Mouse (Mus musculus): Measurements from ENCODE around the gene Ppp2r3a. TPM values are rescaled to one million over a fixed set of nuclear protein-coding genes. Genes with fewer than 3 reads are reported as not detected.
A peak's percentile ranks its signal among the peaks of the same experiment; 100 is the strongest.

Gene Ppp2r3a
- total and polyA plus RNA-seq, 2 experiments = 2.3 to 14.3 TPM

- 94% methylated on average over 14 of the region's 14 CpGs for WGBS
- H3K27me3 ChIP-seq (ENCODE audit: control insufficient read depth, insufficient read depth, low read length) = no peaks in the 10 kb centered on the region
- H3K9ac ChIP-seq (ENCODE audit: low read depth, low read length) = no peak overlapping the region
- H3K4me1 ChIP-seq (ENCODE audit: control insufficient read depth, insufficient read depth, low read length) = no peaks in the 10 kb centered on the region; the same call in 1 of the 2 replicates
- H3K79me2 ChIP-seq (ENCODE audit: control insufficient read depth, insufficient read depth, low read length) = no peaks in the 10 kb centered on the region
- no peak for TF ChIP-seq POLR2A (IDR thresholded peaks at IDR 0.05; ENCODE audit: extremely low read depth, insufficient read depth, low read length)
- H3K36me3 ChIP-seq (ENCODE audit: control insufficient read depth, insufficient read depth, low read length) = no peaks in the 10 kb centered on the region
- no peak overlapping the region for H3K4me3 ChIP-seq (ENCODE audit: insufficient read depth, low read depth, low read length)
- no peak for DNase-seq (ENCODE audit: extremely low read depth, low read depth, low spot score)
- H3K27ac ChIP-seq (replicated peaks; ENCODE audit: insufficient read depth, low read depth, low read length) = no peak overlapping the region
Observed at GRCm38 (mm10) chr9:101288901-101289647, 37.5 kb upstream of the Ppp2r3a start.

- Histone ChIP-seq H3K79me2 (ENCODE audit: control insufficient read depth, insufficient read depth, low read length) (no peaks in the 10 kb centered on the region), H3K4me1 (ENCODE audit: control insufficient read depth, insufficient read depth, low read length) (peaks cover 6% of the 10 kb centered on the region; the same call in 1 of the 2 replicates), H3K36me3 (ENCODE audit: control insufficient read depth, insufficient read depth, low read length) (no peaks in the 10 kb centered on the region), H3K27me3 (ENCODE audit: control insufficient read depth, insufficient read depth, low read length) (no peaks in the 10 kb centered on the region), H3K4me3 (ENCODE audit: insufficient read depth, low read depth, low read length) (no peak overlapping the region), H3K27ac (replicated peaks; ENCODE audit: insufficient read depth, low read depth, low read length) (no peak overlapping the region), H3K9ac (ENCODE audit: low read depth, low read length) (no peak overlapping the region)
- no peak for TF ChIP-seq CTCF (IDR thresholded peaks at IDR 0.05; ENCODE audit: low read depth, low read length)
- no peak for TF ChIP-seq POLR2A (IDR thresholded peaks at IDR 0.05; ENCODE audit: extremely low read depth, insufficient read depth, low read length)
- DNase-seq (ENCODE audit: extremely low read depth, low read depth, low spot score) = no peak
- 80% methylated on average over 4 of the region's 4 CpGs for WGBS
Observed at GRCm38 (mm10) chr9:101286766-101287165, 35.2 kb upstream of the Ppp2r3a start.

- Histone ChIP-seq H3K27me3 (ENCODE audit: control insufficient read depth, insufficient read depth, low read length) (no peaks in the 10 kb centered on the region), H3K4me3 (ENCODE audit: insufficient read depth, low read depth, low read length) (no peak overlapping the region), H3K79me2 (ENCODE audit: control insufficient read depth, insufficient read depth, low read length) (no peaks in the 10 kb centered on the region), H3K4me1 (ENCODE audit: control insufficient read depth, insufficient read depth, low read length) (peaks cover 7% of the 10 kb centered on the region; the same call in 1 of the 2 replicates), H3K27ac (replicated peaks; ENCODE audit: insufficient read depth, low read depth, low read length) (no peak overlapping the region), H3K9ac (ENCODE audit: low read depth, low read length) (no peak overlapping the region), H3K36me3 (ENCODE audit: control insufficient read depth, insufficient read depth, low read length) (no peaks in the 10 kb centered on the region)
- 66% methylated on average over 4 of the region's 4 CpGs for WGBS
- DNase-seq (ENCODE audit: extremely low read depth, low read depth, low spot score) = peak; percentile 30
- no peak for TF ChIP-seq POLR2A (IDR thresholded peaks at IDR 0.05; ENCODE audit: extremely low read depth, insufficient read depth, low read length)
- no peak for TF ChIP-seq CTCF (IDR thresholded peaks at IDR 0.05; ENCODE audit: low read depth, low read length)
Observed at GRCm38 (mm10) chr9:101284049-101284448, 32.5 kb upstream of the Ppp2r3a start.

GRCm38 (mm10) chr9:101282651-101283050, 31.1 kb upstream of the Ppp2r3a start:
- H3K9ac ChIP-seq (ENCODE audit: low read depth, low read length) = no peak overlapping the region
- H3K36me3 ChIP-seq (ENCODE audit: control insufficient read depth, insufficient read depth, low read length) = no peaks in the 10 kb centered on the region
- no peak overlapping the region for H3K27ac ChIP-seq (replicated peaks; ENCODE audit: insufficient read depth, low read depth, low read length)
- H3K79me2 ChIP-seq (ENCODE audit: control insufficient read depth, insufficient read depth, low read length) = no peaks in the 10 kb centered on the region
- TF ChIP-seq CTCF (IDR thresholded peaks at IDR 0.05; ENCODE audit: low read depth, low read length) (no peak), POLR2A (IDR thresholded peaks at IDR 0.05; ENCODE audit: extremely low read depth, insufficient read depth, low read length) (no peak)
- no peak overlapping the region for H3K4me3 ChIP-seq (ENCODE audit: insufficient read depth, low read depth, low read length)
- no peaks in the 10 kb centered on the region for H3K27me3 ChIP-seq (ENCODE audit: control insufficient read depth, insufficient read depth, low read length)
- 21% methylated on average over 6 of the region's 6 CpGs for WGBS
- DNase-seq (ENCODE audit: extremely low read depth, low read depth, low spot score) = peak; percentile 90
- H3K4me1 ChIP-seq (ENCODE audit: control insufficient read depth, insufficient read depth, low read length) = peaks cover 7% of the 10 kb centered on the region; the same call in 1 of the 2 replicates

- peaks cover 7% of the 10 kb centered on the region; the same call in 1 of the 2 replicates for H3K4me1 ChIP-seq (ENCODE audit: control insufficient read depth, insufficient read depth, low read length)
- H3K4me3 ChIP-seq (ENCODE audit: insufficient read depth, low read depth, low read length) = no peak overlapping the region
- H3K79me2 ChIP-seq (ENCODE audit: control insufficient read depth, insufficient read depth, low read length) = no peaks in the 10 kb centered on the region
- no peak overlapping the region for H3K27ac ChIP-seq (replicated peaks; ENCODE audit: insufficient read depth, low read depth, low read length)
- H3K9ac ChIP-seq (ENCODE audit: low read depth, low read length) = no peak overlapping the region
- H3K27me3 ChIP-seq (ENCODE audit: control insufficient read depth, insufficient read depth, low read length) = no peaks in the 10 kb centered on the region
- no peaks in the 10 kb centered on the region for H3K36me3 ChIP-seq (ENCODE audit: control insufficient read depth, insufficient read depth, low read length)
- DNase-seq (ENCODE audit: extremely low read depth, low read depth, low spot score) = peak; percentile 86
- 20% methylated on average over 4 of the region's 4 CpGs for WGBS
- TF ChIP-seq POLR2A (IDR thresholded peaks at IDR 0.05; ENCODE audit: extremely low read depth, insufficient read depth, low read length) = no peak
- TF ChIP-seq CTCF (IDR thresholded peaks at IDR 0.05; ENCODE audit: low read depth, low read length) = no peak
Observed at GRCm38 (mm10) chr9:101281906-101282305, 30.3 kb upstream of the Ppp2r3a start.

- no peak overlapping the region for H3K4me3 ChIP-seq (ENCODE audit: insufficient read depth, low read depth, low read length)
- DNase-seq (ENCODE audit: extremely low read depth, low read depth, low spot score) = no peak
- H3K79me2 ChIP-seq (ENCODE audit: control insufficient read depth, insufficient read depth, low read length) = no peaks in the 10 kb centered on the region
- peaks cover 7% of the 10 kb centered on the region; the same call in 1 of the 2 replicates for H3K4me1 ChIP-seq (ENCODE audit: control insufficient read depth, insufficient read depth, low read length)
- no peaks in the 10 kb centered on the region for H3K36me3 ChIP-seq (ENCODE audit: control insufficient read depth, insufficient read depth, low read length)
- H3K27me3 ChIP-seq (ENCODE audit: control insufficient read depth, insufficient read depth, low read length) = no peaks in the 10 kb centered on the region
- H3K9ac ChIP-seq (ENCODE audit: low read depth, low read length) = no peak overlapping the region
- no peak for TF ChIP-seq CTCF (IDR thresholded peaks at IDR 0.05; ENCODE audit: low read depth, low read length)
- no peak for TF ChIP-seq POLR2A (IDR thresholded peaks at IDR 0.05; ENCODE audit: extremely low read depth, insufficient read depth, low read length)
- WGBS = 96% methylated on average over 11 of the region's 11 CpGs
- H3K27ac ChIP-seq (replicated peaks; ENCODE audit: insufficient read depth, low read depth, low read length) = no peak overlapping the region
Observed at GRCm38 (mm10) chr9:101281326-101281725, 29.7 kb upstream of the Ppp2r3a start.

All from liver, adult 2 months (tissue).